Mouse (Mus musculus) heart, embryonic 11.5 days (tissue): ENCODE data around the gene Ticam1. TPM values are rescaled to one million over a fixed set of nuclear protein-coding genes. Genes with fewer than 3 reads are reported as not detected.
A peak's percentile ranks its signal among the peaks of the same experiment; 100 is the strongest.
"Not testable (repeated sequence)": the region's sequence is repeated elsewhere in the genome, so short reads cannot be mapped to it uniquely, and the experiment has no call there.

Source experiments
- ATAC-seq: fragments of 200-750 bp; cut with Nextera tagmentation; replicated peaks from 2 replicates; pipeline ENCODE4 v1.8.0; 2017; ENCODE audit warnings: moderate library complexity; ENCODE audit not compliant: insufficient number of reproducible peaks, low FRiP score, low TSS enrichment
- H3K27ac ChIP-seq: fragments of 300-500 bp; sonication (generic); 2 replicates; pipeline ENCODE4 v1.5.1; 2014; ENCODE audit warnings: mild to moderate bottlenecking, low read depth, low read length
- H3K27me3 ChIP-seq: fragments of 300-500 bp; sonication (generic); 2 replicates; pipeline ENCODE4 v1.6.1; 2014; ENCODE audit warnings: mild to moderate bottlenecking, low read length, mixed read lengths; ENCODE audit not compliant: control insufficient read depth, insufficient read depth
- H3K36me3 ChIP-seq: fragments of 300-500 bp; sonication (generic); 2 replicates; pipeline ENCODE4 v1.6.1; 2014; ENCODE audit warnings: mild to moderate bottlenecking, low read length, moderate library complexity, mixed read lengths; ENCODE audit not compliant: control insufficient read depth, insufficient read depth
- H3K4me1 ChIP-seq: fragments of 300-500 bp; sonication (generic); 2 replicates; pipeline ENCODE4 v1.6.1; 2014; ENCODE audit warnings: low read length; ENCODE audit not compliant: control insufficient read depth, insufficient read depth
- H3K4me2 ChIP-seq: fragments of 300-500 bp; sonication (generic); 2 replicates; pipeline ENCODE4 v1.6.1; 2014; ENCODE audit warnings: mild to moderate bottlenecking, moderate library complexity
- H3K4me3 ChIP-seq: fragments of 300-500 bp; sonication (generic); 2 replicates; pipeline ENCODE4 v1.5.1; 2014; ENCODE audit warnings: low read depth, low read length
- H3K9ac ChIP-seq: fragments of 300-500 bp; sonication (generic); 2 replicates; pipeline ENCODE4 v1.6.1; 2014; ENCODE audit warnings: mild to moderate bottlenecking, low read depth, low read length, moderate library complexity
- H3K9me3 ChIP-seq: fragments of 300-500 bp; sonication (generic); replicated peaks from 2 replicates; pipeline ENCODE4 v1.6.1; 2016; ENCODE audit warnings: low read length; ENCODE audit not compliant: control insufficient read depth
- WGBS: fragments of 180-500 bp; shearing (Covaris S2); extraction: QIAGEN DNeasy Blood & Tissue Kit; methylation state at CpG from one replicate; pipeline ENCODE4 v1.1.7; 2014; ENCODE audit not compliant: insufficient replicate concordance; 5-methylcytosine and 5-hydroxymethylcytosine counted together
- polyA plus RNA-seq: library from polyadenylated mRNA; unstranded; fragments of >200 nt; fragmentation: Nextera tagmentation; extraction: Ambion mirVana; gene quantifications from 2 replicates; pipeline ENCODE4 v1.2.1, GENCODE M21; 2014

The Ticam1 gene
- polyA plus RNA-seq, 1 experiment from 2014 or later, result 11.4 TPM

DNA sequence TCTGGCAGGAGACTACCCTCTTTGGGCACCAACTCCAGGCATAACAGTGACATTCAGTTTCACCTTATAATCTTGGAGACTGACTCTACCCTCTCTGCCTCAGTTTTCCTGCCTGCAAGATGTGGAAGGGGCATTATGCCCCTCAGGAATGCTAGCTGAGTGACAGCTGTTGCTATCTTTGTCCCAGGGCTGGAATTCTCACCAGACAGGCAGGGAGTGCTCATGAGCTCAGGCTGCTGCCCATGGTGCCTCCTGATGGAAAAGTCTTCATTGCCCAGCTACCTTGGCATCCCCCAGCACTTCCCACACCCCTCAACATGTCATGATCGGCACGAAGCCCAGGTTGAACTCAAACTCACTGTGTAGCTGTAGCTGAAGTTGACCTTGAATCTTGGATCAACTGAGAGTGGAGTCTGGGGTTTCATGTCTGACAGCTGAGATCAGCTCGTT, 13.9 kb downstream of the Ticam1 start:
- H3K4me1 ChIP-seq, result peaks cover 33% of the 10 kb centered on the region
- H3K27ac ChIP-seq, result peak overlapping the region; percentile 63
- WGBS, result 74% methylated on average over 3 of the region's 3 CpGs
- ATAC-seq, result no peak
- peaks cover 11% of the 10 kb centered on the region for H3K36me3 ChIP-seq
- H3K4me3 ChIP-seq, result no peak overlapping the region
- H3K9me3 ChIP-seq, result no peaks in the 10 kb centered on the region
- H3K27me3 ChIP-seq, result no peaks in the 10 kb centered on the region
- H3K9ac ChIP-seq, result peak overlapping the region; percentile 19; the same call in 1 of the 2 replicates
- peak overlapping the region; percentile 14; the same call in 1 of the 2 replicates for H3K4me2 ChIP-seq

DNA sequence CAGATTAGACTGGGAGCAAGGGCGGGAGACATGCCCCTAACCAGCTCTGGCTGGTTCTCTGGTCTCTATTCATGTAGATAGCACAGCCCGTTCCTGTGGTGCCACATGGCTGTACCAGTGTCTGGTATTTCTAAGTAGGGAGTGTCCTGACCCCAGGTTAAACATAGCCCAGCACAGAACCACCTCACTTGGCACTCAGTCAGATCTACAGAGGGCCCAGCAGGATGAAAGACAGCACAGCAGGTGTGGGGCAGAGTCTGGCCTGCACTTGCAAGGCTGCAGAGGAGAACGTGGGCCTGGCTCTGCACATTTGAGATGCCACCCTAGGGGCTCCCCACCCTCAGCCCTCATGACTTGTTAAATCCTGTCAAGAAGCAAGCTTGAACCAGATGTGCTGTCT, 15.4 kb downstream of the Ticam1 start:
- ATAC-seq, result no peak
- WGBS, result 75% methylated on average over 3 of the region's 3 CpGs
- peaks cover 37% of the 10 kb centered on the region for H3K4me1 ChIP-seq
- no peaks in the 10 kb centered on the region for H3K27me3 ChIP-seq
- peaks cover 11% of the 10 kb centered on the region for H3K36me3 ChIP-seq
- no peak overlapping the region for H3K4me2 ChIP-seq
- no peak overlapping the region for H3K9ac ChIP-seq
- H3K27ac ChIP-seq, result no peak overlapping the region
- H3K4me3 ChIP-seq, result no peak overlapping the region
- H3K9me3 ChIP-seq, result no peaks in the 10 kb centered on the region

DNA sequence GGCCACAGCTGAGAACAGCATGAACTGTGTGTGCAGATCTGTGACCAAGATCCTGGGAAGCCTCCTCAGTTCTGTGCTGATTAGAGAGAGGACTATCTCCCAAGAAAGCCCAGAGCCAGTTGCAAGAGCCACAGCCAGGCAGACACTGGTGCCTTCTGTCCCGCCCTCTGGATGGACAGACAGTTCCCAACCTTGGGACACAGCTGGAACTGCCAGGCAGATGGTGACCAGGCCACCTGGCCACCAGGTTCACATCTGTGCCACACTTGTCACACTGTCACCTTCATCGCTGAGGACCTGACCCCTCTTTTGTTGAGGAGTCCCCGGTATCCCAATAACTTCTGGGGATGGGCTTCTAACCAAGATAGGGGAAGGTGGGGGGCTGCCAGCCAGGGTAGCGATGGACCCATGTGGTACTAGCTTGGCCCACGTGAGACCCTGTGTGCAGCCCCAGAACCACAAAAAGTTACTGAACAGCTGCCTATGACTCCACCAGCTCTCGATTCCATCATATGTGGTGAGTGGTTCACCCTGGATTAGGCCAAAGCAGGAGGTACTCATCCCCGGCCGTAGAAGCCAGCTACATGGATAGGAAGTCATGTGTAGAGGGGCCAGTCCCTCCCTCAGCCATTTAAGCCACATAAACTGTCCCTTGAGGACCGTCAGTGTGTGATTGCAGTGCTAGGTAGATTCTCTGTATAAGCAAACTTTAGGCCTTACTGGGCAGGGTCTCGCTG, 17.1 kb downstream of the Ticam1 start:
- peaks cover 11% of the 10 kb centered on the region for H3K36me3 ChIP-seq
- no peaks in the 10 kb centered on the region for H3K9me3 ChIP-seq
- H3K4me1 ChIP-seq, result peaks cover 37% of the 10 kb centered on the region
- WGBS, result 86% methylated on average over 10 of the region's 10 CpGs
- no peaks in the 10 kb centered on the region for H3K27me3 ChIP-seq
- H3K9ac ChIP-seq, result peak overlapping the region; percentile 49; the same call in 1 of the 2 replicates
- H3K4me2 ChIP-seq, result peak overlapping the region; percentile 27; the same call in 1 of the 2 replicates
- H3K27ac ChIP-seq, result no peak overlapping the region
- no peak overlapping the region for H3K4me3 ChIP-seq
- ATAC-seq, result no peak

DNA sequence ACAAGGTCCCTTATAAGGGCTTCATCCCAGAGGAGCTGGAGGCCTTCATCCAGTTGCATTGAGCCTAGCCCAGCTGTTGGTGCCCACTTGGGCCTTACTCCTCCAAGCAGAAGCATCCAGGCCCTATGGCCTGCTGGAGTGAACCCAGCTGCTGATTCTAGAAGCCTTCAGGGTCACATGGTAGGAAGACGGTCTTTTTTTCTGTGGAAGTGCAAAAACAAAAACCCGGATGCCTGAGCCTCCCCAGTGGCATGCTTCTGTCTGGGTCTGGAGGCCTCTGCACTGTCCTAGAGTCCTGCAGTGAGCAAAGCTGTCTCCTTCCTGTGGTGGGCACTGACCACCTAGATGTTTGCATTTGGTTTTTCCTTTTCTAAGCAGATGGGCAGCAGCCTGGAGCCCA, 17.8 kb downstream of the Ticam1 start:
- H3K4me3 ChIP-seq, H3K9me3 ChIP-seq, H3K27me3 ChIP-seq, H3K27ac ChIP-seq, ATAC-seq: not testable (repeated sequence)
- Histone ChIP-seq H3K36me3 (peaks cover 11% of the 10 kb centered on the region), H3K4me2 (peak overlapping the region; percentile 27; the same call in 1 of the 2 replicates), H3K9ac (peak overlapping the region; percentile 49; the same call in 1 of the 2 replicates), H3K4me1 (peaks cover 37% of the 10 kb centered on the region)
- WGBS, result 67% methylated on average over 2 of the region's 2 CpGs

DNA sequence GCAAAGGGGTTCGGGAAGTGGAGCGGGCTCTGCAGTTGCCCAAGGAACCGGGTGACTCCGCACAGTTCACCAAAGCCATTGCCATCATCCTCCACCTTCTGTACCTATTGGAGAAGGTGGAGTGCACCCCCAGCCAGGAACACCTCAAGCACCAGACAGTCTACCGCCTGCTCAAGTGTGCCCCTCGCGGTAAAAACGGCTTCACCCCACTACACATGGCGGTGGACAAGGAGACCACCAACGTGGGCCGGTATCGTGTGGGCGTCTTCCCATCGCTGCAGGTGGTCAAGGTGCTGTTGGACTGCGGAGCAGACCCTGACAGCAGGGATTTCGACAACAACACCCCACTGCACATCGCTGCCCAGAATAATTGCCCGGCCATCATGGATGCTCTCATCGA, 18.3 kb downstream of the Ticam1 start:
- Histone ChIP-seq H3K36me3 (peaks cover 11% of the 10 kb centered on the region), H3K4me1 (peaks cover 37% of the 10 kb centered on the region), H3K4me2 (peak overlapping the region; percentile 97)
- WGBS, result 86% methylated on average over 19 of the region's 19 CpGs
- not testable (repeated sequence) for H3K4me3 ChIP-seq, ATAC-seq, H3K27me3 ChIP-seq, H3K9ac ChIP-seq, H3K27ac ChIP-seq, H3K9me3 ChIP-seq

DNA sequence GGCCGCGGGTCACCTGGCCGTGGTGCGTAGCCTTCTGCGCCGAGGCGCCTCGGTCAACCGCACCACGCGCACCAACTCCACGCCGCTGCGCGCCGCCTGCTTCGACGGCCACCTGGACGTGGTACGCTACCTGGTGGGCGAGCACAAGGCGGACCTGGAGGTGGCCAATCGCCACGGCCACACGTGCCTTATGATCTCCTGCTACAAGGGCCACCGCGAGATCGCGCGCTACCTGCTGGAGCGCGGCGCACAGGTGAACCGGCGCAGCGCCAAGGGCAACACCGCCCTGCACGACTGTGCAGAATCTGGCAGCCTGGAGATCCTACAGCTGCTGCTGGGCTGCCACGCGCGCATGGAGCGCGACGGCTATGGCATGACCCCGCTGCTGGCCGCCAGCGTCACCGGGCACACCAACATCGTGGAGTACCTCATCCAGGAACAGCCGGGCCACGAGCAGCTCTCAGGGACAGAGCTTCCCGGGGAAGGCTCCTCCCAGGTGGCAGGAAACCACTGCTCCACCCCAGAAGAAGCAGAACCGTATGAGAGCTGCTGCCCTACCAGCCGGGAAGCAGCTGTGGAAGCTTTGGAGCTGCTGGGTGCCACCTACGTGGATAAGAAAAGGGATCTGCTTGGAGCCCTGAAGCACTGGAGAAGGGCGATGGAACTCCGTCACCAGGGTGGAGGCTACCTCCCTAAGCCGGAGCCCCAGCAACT, 19.2 kb downstream of the Ticam1 start:
- Histone ChIP-seq H3K9me3 (no peaks in the 10 kb centered on the region), H3K4me3 (peak overlapping the region; percentile 74), H3K27me3 (no peaks in the 10 kb centered on the region), H3K36me3 (peaks cover 11% of the 10 kb centered on the region), H3K9ac (peak overlapping the region; percentile 74), H3K4me1 (peaks cover 28% of the 10 kb centered on the region), H3K27ac (no peak overlapping the region), H3K4me2 (peak overlapping the region; percentile 97)
- 8% methylated on average over 51 of the region's 58 CpGs for WGBS
- no peak for ATAC-seq

DNA sequence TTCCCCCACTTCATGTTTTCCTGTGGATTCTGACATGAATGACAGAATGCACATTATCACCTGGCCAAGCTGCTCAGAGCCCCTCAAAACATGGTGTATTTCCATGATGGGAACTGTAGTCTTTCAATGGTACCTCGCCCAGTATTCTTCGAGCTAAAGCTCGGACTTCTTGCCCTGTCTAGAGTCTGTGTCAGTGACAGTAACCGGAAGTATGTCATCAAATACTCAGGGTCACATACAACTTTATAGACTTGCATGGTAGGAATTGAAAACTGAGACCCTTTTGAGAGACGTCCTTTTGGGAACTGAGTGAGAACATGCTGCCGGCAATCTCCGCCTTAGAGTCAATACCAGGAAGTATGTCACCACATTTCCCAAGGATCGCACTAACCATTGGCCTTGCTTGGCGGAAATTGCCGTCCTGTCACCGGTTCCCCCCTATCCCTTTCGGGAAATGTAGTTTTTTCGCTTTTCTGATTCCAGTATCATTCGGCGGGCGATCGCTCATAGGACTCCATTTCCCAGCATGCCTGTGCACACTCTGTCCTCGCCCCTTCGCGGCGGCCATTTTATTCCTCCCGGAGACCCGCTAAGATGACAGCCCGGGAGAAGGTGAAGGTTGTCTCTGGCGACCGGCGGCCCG, 20.2 kb downstream of the Ticam1 start, which contains the start of gene Fem1a:
Fem1a (plus strand) TSS at position 572 of the 643 bp plus-strand sequence.
- Histone ChIP-seq H3K27me3 (no peaks in the 10 kb centered on the region), H3K36me3 (peaks cover 11% of the 10 kb centered on the region), H3K27ac (peak within 1 kb of the TSS; percentile 94), H3K4me1 (peaks cover 27% of the 10 kb centered on the region), H3K9me3 (no peaks in the 10 kb centered on the region), H3K4me2 (peak within 1 kb of the TSS; percentile 97), H3K4me3 (peak within 1 kb of the TSS; percentile 74), H3K9ac (peak within 1 kb of the TSS; percentile 74)
- ATAC-seq, result peak; percentile 89
- WGBS, result under 1% methylated on average over 28 of the region's 28 CpGs

DNA sequence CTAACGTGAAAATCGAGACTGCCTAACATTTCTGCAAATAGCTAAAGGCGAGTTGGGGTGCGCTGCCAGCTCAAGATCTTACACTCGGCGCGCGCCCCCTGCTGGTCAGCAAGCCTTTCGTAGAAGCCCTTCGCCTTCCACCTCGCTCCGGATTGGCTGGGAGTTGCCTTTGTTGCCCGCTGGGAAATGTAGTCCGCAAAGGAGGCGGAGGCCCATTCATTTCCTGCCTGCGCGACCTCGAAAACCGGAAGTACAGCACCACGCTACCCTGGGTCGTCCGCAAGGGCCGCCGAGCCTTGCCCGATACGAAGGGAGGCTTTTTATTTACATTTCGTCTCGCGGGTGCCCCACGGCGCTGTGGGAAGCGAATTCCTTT, 20.7 kb downstream of the Ticam1 start:
- Histone ChIP-seq H3K9ac (peak overlapping the region; percentile 70), H3K27ac (peak overlapping the region; percentile 94), H3K9me3 (no peaks in the 10 kb centered on the region), H3K4me3 (peak overlapping the region; percentile 74), H3K4me2 (peak overlapping the region; percentile 97), H3K27me3 (no peaks in the 10 kb centered on the region), H3K4me1 (peaks cover 23% of the 10 kb centered on the region), H3K36me3 (peaks cover 11% of the 10 kb centered on the region)
- under 1% methylated on average over 32 of the region's 32 CpGs for WGBS
- peak; percentile 90 for ATAC-seq
